19 mouse cellular contexts compared by ENCODE assay signal in genomic region chr2:61576928-61577695, GRCm38 (mm10). TPM values are rescaled to one million over a fixed set of nuclear protein-coding genes. Genes with fewer than 3 reads are reported as not detected.
A peak's percentile ranks its signal among the peaks of the same experiment; 100 is the strongest.
DNase-seq lines count a peak whose midpoint lies in the region; ATAC-seq lines count a peak whose summit lies in the region.
"Had no signal": no experiment of that assay in that cellular context is flagged by ENCODE, and none has a peak within 500 bp of the region (broad histone marks: within the 10 kb centered on the region; RNA-seq: fewer than 3 reads in every experiment).

No protein-coding gene starts in this region.

- WGBS in lung, embryonic 16.5 days = 42% methylated on average over 17 of the region's 17 CpGs

- H3K36me3 ChIP-seq in lung, embryonic 16.5 days (ENCODE audit: control insufficient read depth, insufficient read depth, low read length) = no peaks in the 10 kb centered on the region
- H3K36me3 ChIP-seq: embryonic facial prominence, embryonic 13.5 days; hindbrain, embryonic 10.5 days; kidney, embryonic 15.5 days; limb, embryonic 12.5 days; midbrain, embryonic 15.5 days had no signal

- H3K4me1 ChIP-seq in lung, embryonic 16.5 days (replicated peaks; ENCODE audit: control insufficient read depth, insufficient read depth, low read length) = peaks cover 8% of the 10 kb centered on the region; the same call in 1 of the 2 replicates
- H3K4me1 ChIP-seq: hindbrain, embryonic 10.5 days; midbrain, embryonic 15.5 days had no signal

- no peak overlapping the region for H3K9ac ChIP-seq in lung, embryonic 16.5 days (ENCODE audit: low read length)
- H3K9ac ChIP-seq: embryonic facial prominence, embryonic 13.5 days; kidney, embryonic 15.5 days; limb, embryonic 12.5 days; midbrain, embryonic 15.5 days had no signal

- peak overlapping the region; percentile 21 for H3K4me3 ChIP-seq in lung, embryonic 16.5 days (ENCODE audit: low read length)
- H3K4me3 ChIP-seq: embryonic facial prominence, embryonic 13.5 days; hindbrain, embryonic 10.5 days; kidney, embryonic 15.5 days; limb, embryonic 12.5 days; midbrain, embryonic 15.5 days had no signal

- peak overlapping the region; percentile 31 for H3K27ac ChIP-seq in lung, embryonic 16.5 days (ENCODE audit: low read length)
- H3K27ac ChIP-seq: embryonic facial prominence, embryonic 13.5 days; hindbrain, embryonic 10.5 days; hindbrain, postnatal 0 days; kidney, embryonic 15.5 days; limb, embryonic 12.5 days; midbrain, embryonic 15.5 days had no signal

- H3K4me2 ChIP-seq in lung, embryonic 16.5 days (ENCODE audit: low read depth, low read length) = peak overlapping the region; percentile 45
- H3K4me2 ChIP-seq: embryonic facial prominence, embryonic 13.5 days; kidney, embryonic 15.5 days; limb, embryonic 12.5 days; midbrain, embryonic 15.5 days had no signal

- no peaks in the 10 kb centered on the region for H3K9me3 ChIP-seq in lung, embryonic 16.5 days (ENCODE audit: control insufficient read depth, low read length)
- H3K9me3 ChIP-seq: embryonic facial prominence, embryonic 13.5 days; hindbrain, embryonic 10.5 days; kidney, embryonic 15.5 days; limb, embryonic 12.5 days; midbrain, embryonic 15.5 days had no signal

- no peaks in the 10 kb centered on the region for H3K27me3 ChIP-seq in lung, embryonic 16.5 days (ENCODE audit: control insufficient read depth, insufficient read depth, low read depth, low read length)
- H3K27me3 ChIP-seq: embryonic facial prominence, embryonic 13.5 days; kidney, embryonic 15.5 days; limb, embryonic 12.5 days; midbrain, embryonic 15.5 days had no signal

- intact Hi-C loops in heart, postnatal 25 days (cut with DNase I) = no loop called here

- peak; percentile 74 for DNase-seq in heart, adult 11 months
- DNase-seq in heart, postnatal 25 days (ENCODE audit: low spot score) = no peak
- DNase-seq in heart, postnatal 4 days = peak; percentile 18
- no peak for DNase-seq in heart, adult 9 months (ENCODE audit: low spot score in 2 of 2)
- no peak for DNase-seq in lung, postnatal 36 days
- DNase-seq in NIH3T3 (ENCODE audit: low read depth) = peak; percentile 21
- DNase-seq: adrenal gland, postnatal 25 days; cerebellum, adult 11 months; gastrocnemius, postnatal 36 days; thymus, adult 18-20 months had no signal

- peak; percentile 54 for ATAC-seq in lung, embryonic 16.5 days (ENCODE audit: low read depth)
- ATAC-seq: forebrain, embryonic 16.5 days; hindbrain, postnatal 0 days; intestine, postnatal 0 days; midbrain, embryonic 15.5 days had no signal

RNA-seq across cellular contexts. Expression of gene Tank, which starts 1.3 kb away (rescaled TPM):
- total RNA-seq in heart, postnatal 25 days (2021) = 10 to 100 TPM; 17.6 to 20.9 TPM
- total RNA-seq in heart, postnatal 4 days (2021) = 10 to 100 TPM; 25.0 to 25.6 TPM
- polyA plus RNA-seq in lung, embryonic 16.5 days (2015; fragmentation: Nextera tagmentation; extraction: Ambion mirVana) = 30.9 and 34.0 TPM in 2 replicates

Comparison
In these comparisons a context has a peak if more than half of its experiments do, and no peak if none do; other contexts are left out.
1. DNase-seq: peak in heart, adult 11 months (single experiment), heart, postnatal 4 days (single experiment) and NIH3T3 (single experiment); none in heart, postnatal 25 days (single experiment), heart, adult 9 months (0 of 2) and lung, postnatal 36 days (single experiment).